Mouse (Mus musculus) CH12.LX (cell line): Measurements from ENCODE around the gene Mfrp. TPM values are rescaled to one million over a fixed set of nuclear protein-coding genes. Genes with fewer than 3 reads are reported as not detected.

ENCODE experiments used
- DNase-seq: peaks from one replicate; pipeline ENCODE4 v3.0.0-alpha.2; 2013; ENCODE audit errors: extremely low read depth
- H3K27ac ChIP-seq: 2 replicates; pipeline ENCODE4 v1.5.1; 2012; ENCODE audit warnings: low read depth, mild to moderate bottlenecking, control low read depth, moderate library complexity; ENCODE audit not compliant: insufficient read depth
- H3K27me3 ChIP-seq: replicated peaks from 2 replicates; pipeline ENCODE3; 2012; ENCODE audit warnings: inconsistent platforms
- H3K36me3 ChIP-seq, 2 experiments: replicated peaks in 1 of 2; 2 replicates each; pipeline versions ENCODE3 to v1.6.1; 2012; ENCODE audit warnings: inconsistent platforms in 1 of 2, low read length in 1 of 2, mild to moderate bottlenecking in 1 of 2, mixed read lengths in 1 of 2, moderate library complexity in 1 of 2; ENCODE audit not compliant: control insufficient read depth in 1 of 2, insufficient read depth in 1 of 2
- H3K4me1 ChIP-seq, 2 experiments: 2 replicates each; pipeline ENCODE4 v1.6.1; 2012; ENCODE audit warnings: inconsistent platforms in 1 of 2, moderate library complexity in 1 of 2; ENCODE audit not compliant: insufficient read depth in 2 of 2, control insufficient read depth in 1 of 2
- H3K4me2 ChIP-seq: 2 replicates; pipeline ENCODE4 v1.6.1; 2012; ENCODE audit warnings: low read depth, mild to moderate bottlenecking, control low read depth; ENCODE audit not compliant: poor library complexity, insufficient read depth, severe bottlenecking
- H3K4me3 ChIP-seq, 3 experiments: fragments of 150-350 bp in 1 of 3; sonication (generic) in 1 of 3; replicated peaks in 1 of 3; 2 replicates each; pipeline versions ENCODE3 to v1.5.1; 2011 to 2012; ENCODE audit warnings: low read depth in 2 of 3, low read length in 2 of 3, mild to moderate bottlenecking in 2 of 3, moderate library complexity in 2 of 3, control low read depth in 1 of 3, improper control_type of control experiment in 1 of 3, inconsistent platforms in 1 of 3, mixed read lengths in 1 of 3; ENCODE audit not compliant: poor library complexity in 1 of 3
- H3K79me2 ChIP-seq: replicated peaks from 2 replicates; pipeline ENCODE4 v1.6.1; 2012; ENCODE audit warnings: mild to moderate bottlenecking, moderate library complexity; ENCODE audit not compliant: control insufficient read depth, poor library complexity, insufficient read depth, severe bottlenecking; ENCODE audit errors: extremely low read depth
- H3K9ac ChIP-seq: 2 replicates; pipeline ENCODE4 v1.6.1; 2012; ENCODE audit warnings: low read depth, mild to moderate bottlenecking, control low read depth, moderate library complexity; ENCODE audit not compliant: insufficient read depth
- H3K9me3 ChIP-seq: replicated peaks from 2 replicates; pipeline ENCODE3; 2012; ENCODE audit warnings: low read length, inconsistent platforms, mixed read lengths
- BHLHE40 ChIP-seq: IDR thresholded peaks from 2 replicates; pipeline ENCODE4 v1.6.1; 2011; ENCODE audit warnings: mild to moderate bottlenecking, low read depth, low read length, improper control_type of control experiment
- CHD1 ChIP-seq: IDR thresholded peaks from 2 replicates; pipeline ENCODE4 v1.6.1; 2012; ENCODE audit warnings: low read depth, low read length, improper control_type of control experiment, inconsistent platforms
- CHD2 ChIP-seq: IDR thresholded peaks from 2 replicates; pipeline ENCODE4 v1.6.1; 2011; ENCODE audit warnings: low read length, improper control_type of control experiment
- EP300 ChIP-seq: IDR thresholded peaks from 2 replicates; pipeline ENCODE4 v1.6.1; 2011; ENCODE audit warnings: low read length, improper control_type of control experiment
- GABPA ChIP-seq: IDR thresholded peaks from 2 replicates; pipeline ENCODE4 v1.6.1; 2012; ENCODE audit warnings: low read depth, low read length, improper control_type of control experiment, inconsistent platforms; ENCODE audit not compliant: insufficient replicate concordance
- IRF4 ChIP-seq: IDR thresholded peaks from 2 replicates; pipeline ENCODE4 v1.6.1; 2014; ENCODE audit warnings: low read depth, mild to moderate bottlenecking, inconsistent platforms, low read length, improper control_type of control experiment
- JUN ChIP-seq: IDR thresholded peaks from 2 replicates; pipeline ENCODE4 v1.6.1; 2011; ENCODE audit warnings: low read depth, mild to moderate bottlenecking, low read length, improper control_type of control experiment, moderate library complexity; ENCODE audit not compliant: insufficient read depth
- PAX5 ChIP-seq: IDR thresholded peaks from 2 replicates; pipeline ENCODE4 v1.6.1; 2012; ENCODE audit warnings: low read length, inconsistent platforms, mixed read lengths
- POLR2A ChIP-seq: IDR thresholded peaks from 2 replicates; pipeline ENCODE4 v1.6.1; 2011; ENCODE audit warnings: low read depth, mild to moderate bottlenecking, improper control_type of control experiment, low read length
- RAD21 ChIP-seq: IDR thresholded peaks from 2 replicates; pipeline ENCODE4 v1.6.1; 2011; ENCODE audit warnings: low read depth, mild to moderate bottlenecking, low read length, improper control_type of control experiment, moderate library complexity
- RCOR1 ChIP-seq: conservative IDR thresholded peaks from 2 replicates; pipeline ENCODE4 v1.6.1; 2012; ENCODE audit warnings: low read depth, mild to moderate bottlenecking, inconsistent platforms, low read length, improper control_type of control experiment
- SIN3A ChIP-seq: IDR thresholded peaks from 2 replicates; pipeline ENCODE4 v1.6.1; 2012; ENCODE audit warnings: low read length, improper control_type of control experiment, inconsistent platforms
- SMC3 ChIP-seq: IDR thresholded peaks from 2 replicates; pipeline ENCODE4 v1.6.1; 2011; ENCODE audit warnings: low read depth, low read length, improper control_type of control experiment
- TBP ChIP-seq: conservative IDR thresholded peaks from 2 replicates; pipeline ENCODE4 v1.6.1; 2011; ENCODE audit warnings: low read depth, low read length, improper control_type of control experiment
- UBTF ChIP-seq: IDR thresholded peaks from 2 replicates; pipeline ENCODE4 v1.6.1; 2012; ENCODE audit warnings: low read depth, mild to moderate bottlenecking, inconsistent platforms, low read length, improper control_type of control experiment, moderate library complexity
- ZKSCAN1 ChIP-seq: IDR thresholded peaks from 2 replicates; pipeline ENCODE4 v1.6.1; 2012; ENCODE audit warnings: low read depth, inconsistent platforms, low read length, improper control_type of control experiment, borderline replicate concordance
- ZMIZ1 ChIP-seq: IDR thresholded peaks from 2 replicates; pipeline ENCODE4 v1.6.1; 2012; ENCODE audit warnings: low read depth, mild to moderate bottlenecking, inconsistent platforms, low read length, improper control_type of control experiment
- dilution Hi-C: fragments of 300-500 bp; cut with MboI; formaldehyde crosslinking; loops from 2 replicates; pipeline ENCODE4 v1.14.3; 2020; ENCODE audit warnings: low sequenced_read_pairs; ENCODE audit not compliant: extremely low pct_unique_long_range_greater_than_20kb, extremely low pct_ligation_motif_present
- in situ Hi-C: fragments of 300-500 bp; cut with MboI; formaldehyde crosslinking; loops from 3 replicates; pipeline ENCODE4 v1.14.3; 2019; ENCODE audit warnings: low sequenced_read_pairs, low pct_ligation_motif_present, low pct_unique_long_range_greater_than_20kb, mixed read lengths
- polyA plus RNA-seq: library from polyadenylated mRNA; unstranded; fragments of >175 nt; gene quantifications from 2 replicates; pipeline ENCODE4 v1.2.1, GENCODE M21; 2012; ENCODE audit warnings: low read depth; ENCODE audit not compliant: insufficient read length
- total RNA-seq, 2 experiments: library from RNA; depleted of rRNA; stranded (reverse); fragments of 300-350 nt in 1 of 2; fragments of >200 nt in 1 of 2; gene quantifications; 2 replicates each; pipeline ENCODE4 v1.2.3; 2012 to 2014

Mfrp gene
- total and polyA plus RNA-seq, 3 experiments: not detected

DNA sequence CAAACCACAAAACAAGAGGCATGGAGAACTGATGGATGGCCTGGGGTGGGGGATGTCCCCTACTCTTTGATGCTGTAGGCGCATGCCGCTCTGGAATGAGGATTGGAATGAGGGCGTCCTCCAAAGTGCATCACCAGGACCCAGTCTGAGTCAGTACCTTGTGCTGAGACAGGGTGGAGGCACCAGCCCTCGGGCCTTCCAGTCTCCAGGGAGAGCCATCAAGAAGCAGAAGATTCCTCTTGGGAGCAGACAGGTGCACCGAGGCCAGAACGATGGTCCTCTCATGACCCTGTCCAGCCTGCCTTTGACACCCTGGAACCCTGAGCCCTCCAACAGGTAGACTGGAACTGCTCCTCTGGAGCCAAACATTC is 33.6 kb upstream of the Mfrp start:
- H3K4me1 ChIP-seq: peaks cover 18 to 19% of the 10 kb centered on the region in 2 experiments
- TF ChIP-seq SIN3A (no peak), CHD1 (no peak), UBTF (no peak), BHLHE40 (no peak), IRF4 (no peak), ZMIZ1 (no peak), ZKSCAN1 (no peak), CHD2 (no peak), SMC3 (no peak), PAX5 (no peak), TBP (no peak), RAD21 (no peak), JUN (no peak), RCOR1 (no peak)
- no peak overlapping the region for H3K4me2 ChIP-seq

DNA sequence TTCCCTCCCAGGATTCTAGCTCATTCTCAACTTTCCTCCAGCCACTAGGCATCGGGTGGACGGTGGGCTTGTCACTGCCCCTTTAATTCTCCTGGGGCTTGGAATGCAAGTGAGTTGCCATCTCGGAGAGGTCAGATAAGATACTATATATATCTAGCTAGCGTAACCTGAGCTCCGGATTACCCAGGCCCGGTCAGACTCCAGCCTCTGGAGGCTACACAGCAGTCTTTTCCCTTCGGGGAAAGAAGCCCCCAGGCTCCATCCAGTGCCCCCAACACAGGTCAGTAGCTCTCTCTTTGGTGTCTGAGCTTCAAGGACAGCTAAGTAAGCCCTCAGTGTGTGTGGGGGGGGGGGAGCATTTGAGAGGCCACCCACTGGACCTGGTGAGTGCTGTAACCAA is 32.3 kb upstream of the Mfrp start:
- no peak overlapping the region for H3K4me2 ChIP-seq
- H3K9ac ChIP-seq: no peak overlapping the region
- H3K4me3 ChIP-seq: no peak overlapping the region
- peaks cover 18 to 19% of the 10 kb centered on the region in 2 experiments for H3K4me1 ChIP-seq
- DNase-seq: no peak
- H3K79me2 ChIP-seq: no peaks in the 10 kb centered on the region
- no peaks in the 10 kb centered on the region for H3K36me3 ChIP-seq
- no peaks in the 10 kb centered on the region for H3K9me3 ChIP-seq
- H3K27me3 ChIP-seq: peaks cover 72% of the 10 kb centered on the region
- TF ChIP-seq CHD1 (no peak), IRF4 (no peak), POLR2A (no peak), EP300 (no peak), GABPA (no peak)
- H3K27ac ChIP-seq: no peak overlapping the region
- dilution Hi-C loops: no loop called here
- in situ Hi-C loops: no loop called here

More for the DNA sequence above, 33.6 kb upstream of the Mfrp start:
- Histone ChIP-seq H3K36me3 (no peaks in the 10 kb centered on the region), H3K9ac (no peak overlapping the region), H3K9me3 (no peaks in the 10 kb centered on the region), H3K27me3 (peaks cover 79% of the 10 kb centered on the region), H3K27ac (no peak overlapping the region), H3K79me2 (no peaks in the 10 kb centered on the region), H3K4me3 (no peak overlapping the region)
- in situ Hi-C loops: no loop called here
- no peak for DNase-seq
- dilution Hi-C loops: no loop called here
